Mouse (Mus musculus) stomach, postnatal 0 days (tissue): ENCODE measurements around the gene Xpr1. TPM values are rescaled to one million over a fixed set of nuclear protein-coding genes. Genes with fewer than 3 reads are reported as not detected.

Experiments used
- ATAC-seq: fragments of 200-750 bp; cut with Nextera tagmentation; 2 replicates; pipeline ENCODE4 v1.8.0; 2017; ENCODE audit not compliant: low FRiP score, low TSS enrichment
- DNase-seq: peaks from one replicate; pipeline ENCODE4 v3.0.0-alpha.2; 2016; ENCODE audit warnings: low spot score
- H3K27ac ChIP-seq: fragments of 300-500 bp; sonication (generic); replicated peaks from 2 replicates; pipeline ENCODE4 v1.5.1; 2014; ENCODE audit warnings: mild to moderate bottlenecking, control low read depth
- H3K27me3 ChIP-seq: fragments of 300-500 bp; sonication (generic); 2 replicates; pipeline ENCODE4 v1.6.1; 2014; ENCODE audit warnings: low read length; ENCODE audit not compliant: control insufficient read depth, insufficient read depth
- H3K36me3 ChIP-seq: fragments of 300-500 bp; sonication (generic); 2 replicates; pipeline ENCODE4 v1.6.1; 2014; ENCODE audit warnings: low read length, mixed read lengths; ENCODE audit not compliant: control insufficient read depth, insufficient read depth
- H3K4me1 ChIP-seq: fragments of 300-500 bp; sonication (generic); replicated peaks from 2 replicates; pipeline ENCODE4 v1.6.1; 2014; ENCODE audit warnings: antibody characterized with exemption; ENCODE audit not compliant: control insufficient read depth, insufficient read depth
- H3K4me2 ChIP-seq: fragments of 300-500 bp; sonication (generic); replicated peaks from 2 replicates; pipeline ENCODE4 v1.6.1; 2014; ENCODE audit warnings: low read depth, mild to moderate bottlenecking, control low read depth, moderate library complexity
- H3K4me3 ChIP-seq: fragments of 300-500 bp; sonication (generic); 2 replicates; pipeline ENCODE4 v1.5.1; 2014; ENCODE audit warnings: low read depth, low read length, control low read depth
- H3K9ac ChIP-seq: fragments of 300-500 bp; sonication (generic); 2 replicates; pipeline ENCODE4 v1.6.1; 2014; ENCODE audit warnings: mild to moderate bottlenecking, low read length, control low read depth, mixed read lengths
- H3K9me3 ChIP-seq: fragments of 300-500 bp; sonication (generic); 2 replicates; pipeline ENCODE4 v1.6.1; 2016; ENCODE audit warnings: low read length; ENCODE audit not compliant: control insufficient read depth
- CTCF ChIP-seq: IDR thresholded peaks from 2 replicates; pipeline ENCODE4 v1.5.1; 2016; ENCODE audit warnings: antibody characterized with exemption, low read depth, mild to moderate bottlenecking, moderate library complexity
- EP300 ChIP-seq: optimal IDR thresholded peaks from 2 replicates; pipeline ENCODE3; 2016; ENCODE audit warnings: antibody characterized with exemption
- WGBS: fragments of 180-500 bp; shearing (Covaris S2); extraction: QIAGEN DNeasy Blood & Tissue Kit; methylation state at CpG from one replicate; pipeline ENCODE4 v1.1.7; 2014; 5-methylcytosine and 5-hydroxymethylcytosine counted together
- polyA plus RNA-seq: library from polyadenylated mRNA; unstranded; fragments of >200 nt; fragmentation: Nextera tagmentation; extraction: Ambion mirVana; gene quantifications from 2 replicates; pipeline ENCODE4 v1.2.1, GENCODE M21; 2015

The Xpr1 gene
- 2.9 TPM in 2 replicates for polyA plus RNA-seq

DNA sequence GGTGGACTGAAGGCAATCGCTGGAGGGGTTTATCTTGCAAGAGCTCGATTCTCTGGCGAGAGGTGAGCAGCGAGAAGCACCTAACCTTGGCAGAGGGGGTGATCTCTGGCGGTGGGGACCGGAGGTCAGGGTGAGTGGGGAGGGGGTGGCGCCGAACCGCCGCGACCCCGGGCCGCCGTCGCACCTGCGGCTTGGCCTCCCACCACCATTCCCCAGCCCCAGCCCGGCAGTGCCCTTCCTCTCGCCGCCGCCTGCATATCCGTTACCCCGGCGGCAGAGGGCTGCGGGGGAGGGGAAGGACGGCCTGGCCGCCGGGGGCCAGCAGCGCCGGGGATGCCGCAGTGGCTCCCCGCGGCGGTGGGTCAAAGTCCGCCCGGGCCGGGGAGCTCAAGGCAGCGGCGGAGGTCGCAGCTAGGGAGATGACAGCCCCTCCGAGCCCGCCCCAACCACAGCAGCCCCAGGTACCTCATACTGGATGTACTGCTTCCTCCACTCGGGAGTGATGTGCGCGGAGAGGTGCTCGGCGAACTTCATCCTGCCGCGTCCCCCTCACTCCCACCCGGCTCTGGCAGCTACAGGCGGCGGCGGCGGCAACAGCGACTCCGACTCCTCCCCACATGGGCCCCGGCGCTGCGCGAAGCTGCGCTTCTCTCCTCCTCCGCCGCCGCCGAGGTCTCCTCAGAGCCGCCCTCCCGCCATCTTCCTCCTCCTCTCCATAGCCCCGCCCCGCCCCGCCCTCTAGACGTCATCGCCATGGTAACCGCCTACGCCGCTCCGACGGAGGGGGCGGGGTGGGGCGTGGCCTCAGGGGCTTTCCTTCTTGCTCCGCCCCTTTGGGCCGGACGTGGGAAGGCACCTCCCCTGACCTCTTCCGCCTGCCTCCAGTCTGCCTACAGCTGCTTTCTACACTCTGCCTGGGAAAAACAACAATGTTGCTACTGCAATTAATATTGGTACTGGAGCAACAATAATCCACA, at the start of gene Xpr1:
Xpr1 (minus strand) TSS at position 715 of the 977 bp plus-strand sequence.
- DNase-seq, result peak; percentile 97
- H3K36me3 ChIP-seq, result no peaks in the 10 kb centered on the region
- no peaks in the 10 kb centered on the region for H3K27me3 ChIP-seq
- WGBS, result under 1% methylated on average over 62 of the region's 82 CpGs
- peak within 1 kb of the TSS; percentile 78 for H3K9ac ChIP-seq
- TF ChIP-seq EP300, result no peak
- TF ChIP-seq CTCF, result 0 out of 2 replicates have a peak, but pooled peaks have one; percentile 20
- H3K9me3 ChIP-seq, result no peaks in the 10 kb centered on the region
- H3K4me3 ChIP-seq, result peak within 1 kb of the TSS; percentile 92
- H3K27ac ChIP-seq, result peak within 1 kb of the TSS; percentile 85
- H3K4me2 ChIP-seq, result peak within 1 kb of the TSS; percentile 72
- H3K4me1 ChIP-seq, result no peaks in the 10 kb centered on the region
- ATAC-seq, result peak; percentile 97

DNA sequence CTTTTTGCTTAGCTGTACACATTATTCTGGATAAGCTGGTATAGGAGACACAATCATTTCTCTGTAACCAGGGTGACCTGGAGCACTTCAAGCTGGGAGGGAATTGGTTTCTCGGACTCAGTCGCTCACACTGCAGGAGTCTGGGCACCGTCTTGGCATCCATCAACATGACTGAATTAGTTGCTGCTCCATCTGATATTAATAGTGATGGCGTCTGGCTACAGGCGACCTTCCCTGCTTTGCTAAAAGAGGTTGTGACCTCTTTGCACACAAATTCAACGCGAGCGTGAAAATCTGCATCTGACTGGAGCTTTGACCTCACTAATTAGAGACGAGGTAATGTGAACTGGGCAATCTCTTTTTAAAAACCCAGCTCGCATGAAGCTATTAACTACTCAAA, 46.2 kb upstream of the Xpr1 start:
- WGBS, result 69% methylated on average over 10 of the region's 10 CpGs
- DNase-seq (no peak), ATAC-seq (no peak)
- H3K27ac ChIP-seq, result no peak overlapping the region
- no peaks in the 10 kb centered on the region for H3K36me3 ChIP-seq
- H3K9me3 ChIP-seq, result no peaks in the 10 kb centered on the region
- H3K27me3 ChIP-seq, result no peaks in the 10 kb centered on the region
- TF ChIP-seq EP300 (no peak), CTCF (no peak)
- H3K9ac ChIP-seq, result no peak overlapping the region
- no peak overlapping the region for H3K4me2 ChIP-seq
- no peaks in the 10 kb centered on the region for H3K4me1 ChIP-seq
- H3K4me3 ChIP-seq, result no peak overlapping the region

DNA sequence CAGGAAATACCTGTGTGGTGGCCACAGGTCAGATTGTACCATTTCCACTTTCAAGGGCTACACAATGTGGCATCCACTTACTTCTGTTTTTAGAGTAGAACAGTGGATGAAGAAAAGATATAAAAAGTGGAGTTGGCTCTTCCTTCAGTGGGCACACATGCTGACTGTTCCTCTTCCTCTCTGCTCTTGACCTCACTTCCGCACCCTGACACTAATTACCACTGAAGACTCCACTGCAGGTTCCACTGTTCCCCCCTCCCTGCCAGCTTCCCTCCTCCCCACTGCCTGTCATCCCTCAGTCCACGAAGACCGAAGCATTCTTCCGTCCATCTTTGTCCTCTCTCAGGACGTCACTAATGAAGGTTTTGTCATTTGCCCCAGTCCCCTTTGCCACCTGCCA, 45.4 kb upstream of the Xpr1 start:
- no peak for DNase-seq
- no peaks in the 10 kb centered on the region for H3K27me3 ChIP-seq
- H3K9me3 ChIP-seq, result no peaks in the 10 kb centered on the region
- no peak overlapping the region for H3K4me2 ChIP-seq
- TF ChIP-seq CTCF (no peak), EP300 (no peak)
- no peak for ATAC-seq
- no peak overlapping the region for H3K4me3 ChIP-seq
- H3K36me3 ChIP-seq, result no peaks in the 10 kb centered on the region
- 76% methylated on average over 5 of the region's 5 CpGs for WGBS
- no peak overlapping the region for H3K9ac ChIP-seq
- H3K27ac ChIP-seq, result no peak overlapping the region
- H3K4me1 ChIP-seq, result no peaks in the 10 kb centered on the region

DNA sequence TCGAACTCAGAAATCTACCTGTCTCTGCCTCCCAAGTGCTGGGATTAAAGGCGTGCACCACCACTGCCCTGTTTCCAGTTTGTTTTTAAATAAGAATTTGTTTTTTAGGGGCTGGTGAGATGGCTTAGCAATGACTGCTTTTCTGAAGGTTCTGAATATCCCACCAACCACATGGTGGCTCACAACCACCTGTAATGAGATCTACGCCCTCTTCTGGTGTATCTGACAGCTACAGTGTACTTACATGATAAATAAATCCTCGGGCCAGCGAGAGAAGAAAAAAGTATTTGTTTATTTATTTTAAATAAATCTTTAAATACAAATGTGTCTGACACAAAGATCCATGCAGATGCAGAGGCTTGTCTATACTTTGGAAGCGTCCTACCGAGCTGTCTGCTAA, 40.3 kb upstream of the Xpr1 start:
- Histone ChIP-seq H3K4me3 (no peak overlapping the region), H3K9me3 (no peaks in the 10 kb centered on the region), H3K36me3 (no peaks in the 10 kb centered on the region), H3K27me3 (no peaks in the 10 kb centered on the region), H3K4me2 (no peak overlapping the region), H3K4me1 (no peaks in the 10 kb centered on the region), H3K27ac (no peak overlapping the region), H3K9ac (no peak overlapping the region)
- no peak for TF ChIP-seq EP300
- peak; percentile 51 for TF ChIP-seq CTCF
- WGBS, result 64% methylated on average over 7 of the region's 7 CpGs
- no peak for ATAC-seq
- no peak for DNase-seq

DNA sequence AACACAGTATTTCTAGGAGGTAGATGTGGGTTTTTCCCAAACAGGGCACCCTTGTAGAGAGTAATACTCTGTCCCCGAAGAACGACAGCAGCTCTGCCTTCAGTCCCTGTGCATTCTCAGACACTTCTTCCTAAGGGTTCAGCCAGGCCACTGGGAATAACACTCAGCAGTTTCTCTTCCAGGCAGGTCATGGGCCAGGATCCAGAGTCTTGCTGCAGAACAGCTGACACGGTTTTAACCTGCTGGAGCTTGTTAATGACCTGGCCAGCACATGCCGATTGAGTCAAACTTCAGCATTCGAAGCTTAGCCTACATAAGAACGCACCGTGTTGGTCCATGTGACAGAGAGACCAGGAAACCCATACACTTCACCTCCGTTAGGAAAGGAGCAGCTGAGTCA, 36.0 kb upstream of the Xpr1 start:
- Histone ChIP-seq H3K36me3 (no peaks in the 10 kb centered on the region), H3K27ac (no peak overlapping the region), H3K4me3 (no peak overlapping the region), H3K9me3 (no peaks in the 10 kb centered on the region), H3K9ac (no peak overlapping the region), H3K4me2 (no peak overlapping the region), H3K27me3 (no peaks in the 10 kb centered on the region), H3K4me1 (no peaks in the 10 kb centered on the region)
- DNase-seq (no peak), ATAC-seq (no peak)
- TF ChIP-seq EP300, result no peak
- no peak for TF ChIP-seq CTCF
- 54% methylated on average over 8 of the region's 8 CpGs for WGBS

DNA sequence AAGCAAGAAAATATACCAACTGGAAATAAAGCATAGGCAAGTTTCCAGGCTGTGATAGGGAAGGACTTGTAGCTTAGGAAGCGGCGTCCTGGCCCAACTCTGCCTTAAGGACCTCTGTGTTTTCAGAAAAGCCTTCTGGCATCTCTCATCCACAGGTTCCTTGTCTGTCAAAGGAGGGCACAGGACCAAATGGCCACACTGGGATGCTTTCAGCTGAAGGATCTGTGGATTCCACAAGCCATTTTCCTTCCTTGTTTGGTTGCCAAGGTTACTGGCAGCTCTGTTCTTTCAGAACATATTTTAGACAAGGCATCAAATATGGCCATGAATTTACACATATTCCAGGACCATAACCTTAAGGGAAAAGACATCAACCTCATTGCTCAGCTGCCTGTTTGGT, 31.7 kb upstream of the Xpr1 start:
- TF ChIP-seq CTCF (no peak), EP300 (no peak)
- Histone ChIP-seq H3K36me3 (no peaks in the 10 kb centered on the region), H3K4me1 (no peaks in the 10 kb centered on the region), H3K9ac (no peak overlapping the region), H3K27me3 (no peaks in the 10 kb centered on the region), H3K27ac (no peak overlapping the region), H3K4me2 (no peak overlapping the region), H3K4me3 (no peak overlapping the region), H3K9me3 (no peaks in the 10 kb centered on the region)
- ATAC-seq, result no peak
- 80% methylated on average over 2 of the region's 2 CpGs for WGBS
- no peak for DNase-seq
